Mouse (Mus musculus): ENCODE results near the gene Gm17387.

Gene Gm17387

DNA sequence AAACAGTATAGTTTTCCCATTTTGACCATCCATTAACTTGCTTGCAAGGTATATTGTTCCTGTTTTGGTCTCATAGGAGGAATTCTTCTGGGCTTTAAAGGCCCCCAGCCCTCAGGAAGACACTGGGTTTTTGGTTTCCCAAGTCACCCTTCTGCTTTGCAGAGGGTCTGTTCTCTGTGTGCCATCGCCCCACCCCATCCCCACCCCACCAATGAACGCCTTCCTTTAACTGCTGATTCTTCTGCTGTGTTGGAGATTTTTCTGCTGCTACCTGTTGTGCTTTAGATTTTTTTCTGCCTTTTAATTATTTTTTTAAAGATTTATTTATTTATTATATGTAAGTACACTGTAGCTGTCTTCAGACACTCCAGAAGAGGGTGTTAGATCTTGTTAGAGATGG is at the start of gene Gm17387:
Gm17387 (plus strand) TSS at position 301 of the 400 bp plus-strand sequence.
- DNase-seq = no peak

DNA sequence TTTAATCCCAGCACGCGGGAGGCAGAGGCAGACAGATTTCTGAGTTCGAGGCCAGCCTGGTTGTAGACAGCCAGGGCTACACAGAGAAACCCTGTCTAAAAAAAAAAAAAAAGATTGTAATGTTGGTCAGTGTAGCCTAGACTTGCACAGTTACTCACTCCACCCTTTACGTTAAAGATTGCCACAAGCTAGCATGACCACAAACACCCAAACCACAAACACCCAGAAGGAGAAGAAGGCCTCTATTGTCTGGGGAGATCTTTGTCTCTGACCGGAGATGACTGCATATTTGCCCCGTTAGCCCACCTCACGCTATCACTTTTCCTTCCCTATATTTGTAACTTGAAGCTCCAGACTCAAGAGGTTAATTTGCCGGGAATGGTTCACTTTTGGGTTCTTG is 47.2 kb upstream of the Gm17387 start:
- no peak for DNase-seq

- no peak for DNase-seq
Observed at GRCm38 (mm10) chr7:140982971-140983370, 46.0 kb upstream of the Gm17387 start.

- DNase-seq = no peak
Observed at GRCm38 (mm10) chr7:140987182-140988138, 41.5 kb upstream of the Gm17387 start.

- DNase-seq = no peak
Observed at GRCm38 (mm10) chr7:140989022-140989421, 39.9 kb upstream of the Gm17387 start.

GRCm38 (mm10) chr7:140990185-140990584 is 38.7 kb upstream of the Gm17387 start:
- no peak for DNase-seq

DNA sequence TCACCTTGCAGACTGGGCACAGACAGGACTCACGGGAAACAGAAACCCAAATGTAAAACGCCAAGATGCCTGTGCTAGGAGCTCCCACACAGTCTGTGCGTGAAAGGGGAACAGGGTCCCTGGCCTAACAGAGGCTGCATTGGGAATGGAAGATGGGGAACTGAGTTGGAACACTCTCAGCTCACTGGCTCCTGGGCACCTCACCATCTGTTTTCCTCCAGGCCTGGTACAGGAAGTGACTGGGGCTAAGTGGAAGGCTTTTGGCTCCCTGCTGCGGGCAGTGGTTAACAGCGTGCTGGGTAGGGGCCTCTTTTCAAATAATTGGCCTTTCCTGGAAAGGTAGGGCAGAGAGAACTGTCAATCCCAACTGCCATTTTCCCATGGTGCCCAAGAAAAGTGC is 38.3 kb upstream of the Gm17387 start:
- no peak for DNase-seq

DNA sequence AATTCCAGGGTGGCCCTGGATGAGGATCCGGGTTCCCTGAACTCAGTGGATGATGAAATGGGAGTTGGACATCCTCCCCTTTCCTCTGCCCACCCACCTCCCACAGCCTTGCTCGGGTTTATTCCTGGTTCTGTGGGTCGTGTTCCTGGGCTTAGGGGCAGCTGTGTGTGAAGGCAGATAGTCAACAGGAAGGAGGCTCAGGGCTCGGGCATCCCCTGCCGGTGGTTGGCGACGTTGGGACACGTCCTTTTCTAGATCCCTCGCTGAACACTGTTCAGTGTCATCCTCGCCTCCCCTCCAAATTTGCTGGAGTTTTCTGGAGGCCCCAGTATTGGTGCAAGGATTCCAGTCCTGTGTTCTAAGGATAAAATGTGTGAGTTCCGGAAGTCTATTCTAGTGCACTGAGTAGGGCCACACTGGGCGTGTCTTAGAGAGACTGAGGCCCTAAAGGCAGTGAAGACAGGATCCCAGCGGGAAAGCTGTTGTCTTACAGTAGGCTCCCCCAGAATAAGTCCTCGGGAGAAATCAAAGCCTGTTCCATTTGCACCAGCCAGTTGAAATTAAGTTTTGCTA is 37.7 kb upstream of the Gm17387 start:
- DNase-seq = no peak

- no peak for DNase-seq
Observed at GRCm38 (mm10) chr7:140997817-140998216, 31.1 kb upstream of the Gm17387 start.

DNA sequence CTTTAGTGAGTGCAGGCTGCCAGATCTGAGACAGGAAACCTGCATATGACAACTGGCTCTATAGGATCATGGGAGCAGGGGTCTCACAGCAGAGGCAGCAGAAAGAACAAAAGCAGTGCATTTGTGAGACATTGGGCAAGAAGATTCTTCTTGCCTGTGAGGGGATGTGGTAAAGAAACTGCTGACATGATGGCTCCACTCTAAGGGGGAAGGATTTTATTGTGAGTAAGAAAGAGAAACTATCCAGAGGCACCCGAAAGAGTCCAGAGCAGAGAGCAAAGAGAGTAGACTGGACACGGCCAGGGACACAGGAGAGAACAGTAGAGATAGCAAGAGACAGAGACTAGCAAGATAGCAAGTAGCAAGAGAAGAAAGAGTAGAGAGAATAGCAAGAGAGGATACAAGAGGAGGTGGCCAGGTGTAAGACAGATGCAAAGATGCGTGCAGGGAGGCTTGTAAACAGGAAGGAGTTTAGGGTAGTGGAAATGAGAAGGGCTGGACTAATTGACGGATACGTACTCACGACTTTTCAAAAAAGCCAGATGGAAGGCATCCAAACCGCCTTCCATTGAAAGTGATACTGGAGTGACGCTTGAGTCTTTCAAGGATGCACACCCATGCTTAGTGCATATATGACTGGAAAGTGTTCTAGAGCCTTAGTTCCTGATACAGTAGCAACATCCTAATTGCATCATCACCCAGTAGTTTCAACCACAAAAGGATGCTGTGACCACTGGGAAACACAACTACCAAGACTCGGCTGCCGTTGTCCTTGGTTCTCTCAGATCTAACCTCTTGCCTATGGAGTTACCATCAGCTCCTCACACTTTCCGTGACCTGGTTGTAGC is 29.9 kb upstream of the Gm17387 start:
- no peak for DNase-seq

DNA sequence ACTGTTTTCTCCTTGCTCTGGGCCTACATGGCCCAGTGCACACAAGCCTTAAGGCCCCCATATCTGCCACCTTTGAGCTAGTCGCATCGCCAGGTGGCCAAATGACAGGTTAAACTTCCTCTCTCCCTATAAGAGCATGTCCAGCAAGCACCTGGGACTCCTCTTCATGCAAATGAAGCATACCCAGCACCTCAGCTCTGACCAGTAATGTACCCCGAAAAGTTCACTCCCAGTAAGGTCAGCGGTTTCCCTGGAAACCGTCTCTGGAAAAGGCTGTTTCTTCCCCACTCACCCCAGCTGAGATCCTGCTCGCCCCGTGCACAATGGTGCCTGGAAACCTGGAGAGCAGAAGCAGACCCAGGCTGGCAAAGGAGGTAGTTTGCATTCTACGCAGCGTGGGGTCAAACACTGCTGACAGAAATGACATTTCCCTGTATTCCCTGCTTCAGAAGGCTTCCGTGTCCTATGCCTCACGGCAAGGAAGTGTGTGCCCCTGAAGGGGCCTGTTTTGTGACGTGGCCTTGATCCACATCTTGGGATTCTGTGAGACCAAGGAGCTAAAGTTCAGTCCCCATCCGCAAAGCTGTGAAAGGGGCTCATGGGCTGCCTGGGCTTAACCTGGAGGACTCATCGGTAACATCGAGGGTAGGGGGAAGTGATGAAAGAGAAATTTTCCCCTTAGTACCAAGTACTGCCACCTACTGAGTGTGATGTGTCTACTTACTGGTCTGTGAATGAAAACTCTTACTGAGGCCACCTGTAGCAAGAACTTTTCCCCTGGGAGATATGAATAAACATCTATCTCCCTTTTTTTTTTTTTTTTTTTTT is 27.8 kb upstream of the Gm17387 start:
- no peak for DNase-seq

DNA sequence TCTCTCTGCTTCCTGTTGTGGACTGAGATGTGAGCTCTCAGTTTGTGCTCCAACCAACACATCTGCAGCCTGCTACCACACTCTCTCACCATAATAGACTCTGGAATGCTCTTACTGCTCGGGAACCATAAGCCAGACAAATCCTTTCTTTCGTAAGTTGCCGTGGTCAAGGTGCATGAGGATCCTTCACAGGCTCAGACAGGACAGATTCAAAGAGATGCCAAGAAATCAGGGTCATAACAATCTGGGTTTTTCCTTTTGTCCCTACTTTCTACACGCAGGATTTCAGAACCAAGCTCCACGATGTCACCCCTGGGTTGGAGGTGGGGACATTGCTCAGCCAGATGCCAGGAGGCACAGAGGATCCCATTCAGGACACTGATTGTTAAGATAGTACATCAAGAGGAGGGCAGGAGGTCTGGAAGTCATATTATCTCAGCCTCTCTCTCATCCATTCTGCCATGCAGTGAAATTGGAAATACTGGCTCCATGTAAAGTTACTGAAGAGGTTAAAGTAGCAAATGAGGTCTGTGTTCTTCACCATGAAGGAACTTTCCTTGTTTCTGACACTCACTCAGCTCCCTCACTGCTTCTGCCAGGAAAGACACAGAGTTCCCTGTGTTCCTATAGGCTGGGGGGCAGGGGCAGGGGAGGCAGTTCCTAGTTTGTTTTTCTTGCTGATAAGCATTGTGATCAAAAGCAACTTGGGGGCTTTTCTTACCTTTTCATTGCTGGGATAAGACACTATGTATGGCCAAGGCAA is 25.5 kb upstream of the Gm17387 start:
- no peak for DNase-seq

DNA sequence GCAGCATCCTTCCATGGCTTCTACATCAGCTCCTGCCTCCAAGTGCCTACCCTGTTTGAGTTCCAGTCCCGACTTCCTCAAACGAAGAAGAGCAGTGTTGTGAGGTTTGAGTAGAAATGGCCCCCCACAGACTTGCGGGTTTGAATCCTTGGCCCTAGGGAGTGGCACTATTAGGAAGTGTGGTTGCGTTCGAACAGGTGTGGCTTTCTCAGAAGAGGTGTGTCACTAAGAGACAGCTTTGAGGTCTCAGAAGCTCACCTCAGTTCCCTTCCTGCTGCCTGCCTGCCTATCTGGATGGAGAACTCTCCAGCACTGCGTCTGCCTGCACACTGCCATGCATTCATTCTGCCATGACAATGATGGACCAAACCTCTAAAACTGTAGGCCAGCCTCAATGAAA is 22.5 kb upstream of the Gm17387 start:
- no peak for DNase-seq

GRCm38 (mm10) chr7:141006914-141007313 is 22.0 kb upstream of the Gm17387 start:
- DNase-seq = no peak

- DNase-seq = peak; percentile 37
Observed at GRCm38 (mm10) chr7:141008312-141008761, 20.6 kb upstream of the Gm17387 start.

DNA sequence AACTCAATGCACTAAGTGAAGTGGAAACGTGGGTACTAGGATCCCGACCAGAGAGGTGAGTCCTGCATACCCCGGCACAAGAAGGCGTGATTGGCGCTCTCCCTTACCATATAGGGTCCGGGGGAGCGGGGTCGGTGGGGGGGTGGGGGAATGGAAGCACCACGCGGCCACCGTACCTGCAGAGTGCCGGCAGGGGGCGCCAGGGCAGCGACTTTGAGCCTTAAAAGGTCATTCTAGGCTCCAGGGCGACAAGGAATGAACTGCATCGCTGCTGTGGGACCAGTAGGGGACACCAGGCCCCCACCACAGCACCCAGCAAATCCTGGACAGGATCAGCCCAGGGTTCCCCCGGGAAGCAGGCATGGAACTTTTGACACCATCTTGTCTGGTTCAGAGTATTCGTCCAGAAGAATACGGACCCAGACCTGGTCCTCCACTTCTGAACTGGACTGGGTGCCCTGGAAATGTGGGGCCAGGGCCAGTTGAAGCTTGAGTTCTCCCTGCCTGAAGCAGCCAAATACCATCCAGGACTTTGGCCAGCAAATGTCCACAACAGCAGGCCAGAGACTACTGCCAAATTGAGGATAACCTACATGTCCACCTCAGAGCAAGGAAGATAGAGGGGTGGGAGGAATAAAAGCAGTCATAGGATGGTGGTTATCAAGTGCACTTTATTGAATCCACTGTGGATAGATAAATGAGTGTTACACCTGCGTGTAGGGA is 19.8 kb upstream of the Gm17387 start:
- peak; percentile 87 for DNase-seq

GRCm38 (mm10) chr7:141009665-141010064 is 19.3 kb upstream of the Gm17387 start:
- no peak for DNase-seq

DNA sequence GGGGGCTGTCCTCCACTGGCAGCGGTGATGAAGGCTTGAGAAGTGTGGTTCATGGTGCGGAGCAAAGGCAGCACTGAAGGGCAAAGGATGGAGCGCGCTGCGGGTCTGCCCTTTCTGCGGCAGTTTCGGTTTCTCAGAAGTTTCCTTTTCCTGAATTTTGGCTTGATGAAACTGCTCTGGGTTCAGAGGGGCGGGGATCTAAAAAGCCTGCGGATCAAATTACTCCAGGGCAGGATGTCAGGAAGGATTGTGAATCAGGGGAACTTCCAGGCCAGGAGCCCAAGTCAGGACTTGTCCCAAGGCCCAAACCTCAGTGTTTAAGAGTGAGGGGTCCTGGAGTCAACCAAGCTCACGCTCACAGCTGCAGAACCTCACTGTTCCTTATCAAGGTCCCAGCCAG is 18.3 kb upstream of the Gm17387 start, which contains the start of gene Ifitm3:
Ifitm3 (minus strand) TSS at position 178 of the 400 bp plus-strand sequence.
- peak; percentile 78 for DNase-seq

- no peak for DNase-seq
Observed at GRCm38 (mm10) chr7:141011238-141011770, 17.6 kb upstream of the Gm17387 start.

Data from kidney, postnatal 14 days (tissue).